In the genomic region with DNA sequence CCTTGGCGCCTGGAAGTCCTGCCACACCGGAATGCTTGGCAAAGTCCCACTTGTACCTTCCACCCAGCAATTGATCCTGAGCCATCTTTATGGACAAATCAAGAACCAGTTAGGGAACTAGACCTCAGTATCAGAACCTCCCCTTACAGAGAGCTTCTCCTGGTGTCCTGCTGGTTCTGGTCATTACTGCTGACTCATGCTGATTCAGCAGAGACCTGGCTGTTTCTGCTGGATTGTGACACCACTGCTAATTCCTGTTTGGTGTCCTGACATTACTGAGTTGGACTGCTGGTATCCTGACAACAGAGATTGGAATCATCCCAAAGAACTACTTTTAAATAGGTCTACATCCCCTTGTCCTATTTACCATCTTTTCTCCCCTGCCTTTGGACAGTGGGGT, we compare ENCODE assay signal across 28 mouse cellular contexts. TPM values are rescaled to one million over a fixed set of nuclear protein-coding genes. Genes with fewer than 3 reads are reported as not detected.
DNase-seq lines count a peak whose midpoint lies in the region; ATAC-seq and TF ChIP-seq lines count a peak whose summit lies in the region.
"Had no signal": no experiment of that assay in that cellular context is flagged by ENCODE, and none has a peak within 500 bp of the region (broad histone marks: within the 10 kb centered on the region; RNA-seq: fewer than 3 reads in every experiment).

No protein-coding gene starts in this region.

- no peak overlapping the region for H3K27ac ChIP-seq in heart, embryonic 12.5 days (ENCODE audit: poor library complexity, severe bottlenecking)
- peak overlapping the region; percentile 53; the same call in 1 of the 2 replicates for H3K27ac ChIP-seq in ES-E14 (ENCODE audit: insufficient read depth, low read depth, low read length, poor library complexity, severe bottlenecking)
- no peak overlapping the region for H3K27ac ChIP-seq in forebrain, embryonic 16.5 days (ENCODE audit: low read length)
- H3K27ac ChIP-seq: embryonic facial prominence, embryonic 10.5 days; embryonic facial prominence, embryonic 15.5 days; forebrain, embryonic 13.5 days; gastrocnemius, adult 2 months; hindbrain, embryonic 10.5 days; hindbrain, embryonic 15.5 days; limb, embryonic 13.5 days; midbrain, embryonic 12.5 days; neural tube, embryonic 13.5 days had no signal

- H3K36me3 ChIP-seq in heart, embryonic 12.5 days = no peaks in the 10 kb centered on the region
- no peaks in the 10 kb centered on the region for H3K36me3 ChIP-seq in ES-E14 (ENCODE audit: control insufficient read depth, insufficient read depth, low read length, poor library complexity, severe bottlenecking)
- H3K36me3 ChIP-seq in forebrain, embryonic 16.5 days (ENCODE audit: control insufficient read depth, insufficient read depth) = no peaks in the 10 kb centered on the region
- H3K36me3 ChIP-seq: embryonic facial prominence, embryonic 10.5 days; embryonic facial prominence, embryonic 15.5 days; hindbrain, embryonic 10.5 days; hindbrain, embryonic 15.5 days; limb, embryonic 13.5 days; midbrain, embryonic 12.5 days; neural tube, embryonic 13.5 days had no signal

- no peak for DNase-seq in heart, adult 18-20 months
- DNase-seq in 416B (ENCODE audit: low read depth) = peak; percentile 11
- DNase-seq in ES-E14 (ENCODE audit: low read depth, low spot score) = no peak
- DNase-seq in fat pad, adult 2 months (ENCODE audit: extremely low read depth, low read depth, low spot score) = peak; percentile 85
- DNase-seq in cerebellum, adult 9-10 months = no peak
- DNase-seq in frontal cortex, postnatal 14 days (ENCODE audit: low spot score in 2 of 2) = no peak
- DNase-seq: adrenal gland, postnatal 10 days; cerebellum, adult 11-12 months; cerebellum, postnatal 14 days; gastrocnemius, adult 2 months; gastrocnemius, postnatal 36 days; heart, postnatal 14 days; kidney, adult 11 months; kidney, postnatal 14 days; lung, postnatal 4 days; thymus, postnatal 4 days had no signal

- H3K4me2 ChIP-seq in heart, embryonic 12.5 days = no peak overlapping the region
- H3K4me2 ChIP-seq in forebrain, embryonic 16.5 days (ENCODE audit: low read length) = no peak overlapping the region
- H3K4me2 ChIP-seq: embryonic facial prominence, embryonic 15.5 days; forebrain, embryonic 13.5 days; hindbrain, embryonic 15.5 days; limb, embryonic 13.5 days; midbrain, embryonic 12.5 days; neural tube, embryonic 13.5 days had no signal

- no peaks in the 10 kb centered on the region for H3K9me3 ChIP-seq in heart, embryonic 12.5 days (replicated peaks)
- no peaks in the 10 kb centered on the region for H3K9me3 ChIP-seq in ES-E14 (ENCODE audit: control insufficient read depth, insufficient read depth, low read depth, low read length)
- no peaks in the 10 kb centered on the region for H3K9me3 ChIP-seq in forebrain, embryonic 16.5 days (ENCODE audit: control insufficient read depth, low read length)
- H3K9me3 ChIP-seq: embryonic facial prominence, embryonic 10.5 days; embryonic facial prominence, embryonic 15.5 days; forebrain, embryonic 13.5 days; hindbrain, embryonic 10.5 days; hindbrain, embryonic 15.5 days; limb, embryonic 13.5 days; megakaryocyte, embryonic 14.5 days; midbrain, embryonic 12.5 days; neural tube, embryonic 13.5 days had no signal

- no peaks in the 10 kb centered on the region for H3K4me1 ChIP-seq in heart, embryonic 12.5 days (replicated peaks)
- H3K4me1 ChIP-seq in ES-E14 (ENCODE audit: control insufficient read depth in 2 of 2, insufficient read depth in 2 of 2, low read length in 2 of 2, poor library complexity in 1 of 2) = peaks cover 0 to 4% of the 10 kb centered on the region in 2 experiments; a peak in 2 of 4 replicates
- H3K4me1 ChIP-seq in forebrain, embryonic 16.5 days (replicated peaks; ENCODE audit: control insufficient read depth, insufficient read depth, low read length) = peaks cover 3% of the 10 kb centered on the region

- no peaks in the 10 kb centered on the region for H3K27me3 ChIP-seq in heart, embryonic 12.5 days (replicated peaks)
- no peaks in the 10 kb centered on the region for H3K27me3 ChIP-seq in forebrain, embryonic 16.5 days (replicated peaks; ENCODE audit: control insufficient read depth, insufficient read depth, low read length)
- H3K27me3 ChIP-seq: embryonic facial prominence, embryonic 15.5 days; forebrain, embryonic 13.5 days; hindbrain, embryonic 15.5 days; limb, embryonic 13.5 days; megakaryocyte, embryonic 14.5 days; midbrain, embryonic 12.5 days; neural tube, embryonic 13.5 days had no signal

- H3K4me3 ChIP-seq in heart, embryonic 12.5 days = no peak overlapping the region
- no peak overlapping the region for H3K4me3 ChIP-seq in ES-E14 (ENCODE audit: insufficient read depth in 1 of 2, low read depth in 1 of 2, low read length in 2 of 2, poor library complexity in 1 of 2, severe bottlenecking in 1 of 2)
- H3K4me3 ChIP-seq in forebrain, embryonic 16.5 days (replicated peaks; ENCODE audit: low read length) = no peak overlapping the region
- H3K4me3 ChIP-seq: embryonic facial prominence, embryonic 10.5 days; embryonic facial prominence, embryonic 15.5 days; forebrain, embryonic 13.5 days; gastrocnemius, adult 2 months; hindbrain, embryonic 10.5 days; hindbrain, embryonic 15.5 days; limb, embryonic 13.5 days; megakaryocyte, embryonic 14.5 days; midbrain, embryonic 12.5 days; neural tube, embryonic 13.5 days had no signal

- 76% methylated on average over 2 of the region's 2 CpGs for WGBS in heart, embryonic 12.5 days
- WGBS in forebrain, embryonic 16.5 days = 91% methylated on average over 2 of the region's 2 CpGs

- peak; percentile 60 for ATAC-seq in heart, embryonic 12.5 days (ENCODE audit: insufficient number of reproducible peaks, low FRiP score)
- no peak for ATAC-seq in forebrain, embryonic 16.5 days
- ATAC-seq: forebrain, embryonic 13.5 days; inflammation-experienced regulatory T-cells, adult 6 months had no signal

- in situ Hi-C loops in ES-E14 (cut with MboI; ENCODE audit: low sequenced_read_pairs in 2 of 2, unreplicated experiment in 2 of 2) = no loop called here

- H3K9ac ChIP-seq in heart, embryonic 12.5 days = no peak overlapping the region
- no peak overlapping the region for H3K9ac ChIP-seq in ES-E14 (ENCODE audit: insufficient read depth, low read depth, low read length, poor library complexity, severe bottlenecking)
- no peak overlapping the region for H3K9ac ChIP-seq in forebrain, embryonic 16.5 days (replicated peaks; ENCODE audit: low read depth, low read length)
- H3K9ac ChIP-seq: embryonic facial prominence, embryonic 15.5 days; forebrain, embryonic 13.5 days; hindbrain, embryonic 15.5 days; limb, embryonic 13.5 days; midbrain, embryonic 12.5 days; neural tube, embryonic 13.5 days had no signal

TF ChIP-seq in ES-E14, 5 proteins besides CTCF, POLR2A, EP300 and RAD21:
- TF ChIP-seq HCFC1 (IDR thresholded peaks at IDR 0.05; ENCODE audit: borderline replicate concordance, insufficient read depth, low read length) (no peak), CHD2 (IDR thresholded peaks at IDR 0.05; ENCODE audit: low read depth, low read length) (no peak), ZNF384 (IDR thresholded peaks at IDR 0.05; ENCODE audit: low read depth, low read length) (no peak), MAFK (IDR thresholded peaks at IDR 0.05; ENCODE audit: insufficient read depth, low read depth, low read length) (peak; percentile 95)

RNA-seq across cellular contexts. Expression of a gene that starts 3.7 kb away (rescaled TPM):
- polyA plus RNA-seq in heart, embryonic 12.5 days (2016; fragmentation: Nextera tagmentation; extraction: Ambion mirVana) = 47.1 and 49.6 TPM in 2 replicates
- 10 to 100 TPM; 24.8 to 27.2 TPM for total RNA-seq in heart, adult 18-20 months (2021)
- total RNA-seq in ES-E14 (2012; rRNA removed) = 23.4 and 31.5 TPM in 2 replicates
- polyA plus RNA-seq in forebrain, embryonic 16.5 days (2015; fragmentation: Nextera tagmentation; extraction: Ambion mirVana) = 31.5 and 36.7 TPM in 2 replicates

Comparison
In these comparisons a context has a peak if more than half of its experiments do, and no peak if none do; other contexts are left out.
1. DNase-seq: peak in 416B (single experiment) and fat pad, adult 2 months (single experiment); none in heart, adult 18-20 months (0 of 2), ES-E14 (single experiment), cerebellum, adult 9-10 months (single experiment) and frontal cortex, postnatal 14 days (0 of 2).